Mouse (Mus musculus) intestine, postnatal 0 days (tissue): Measurements from ENCODE around the gene Mllt6. TPM values are rescaled to one million over a fixed set of nuclear protein-coding genes. Genes with fewer than 3 reads are reported as not detected.
A peak's percentile ranks its signal among the peaks of the same experiment; 100 is the strongest.
"Not testable (repeated sequence)": the region's sequence is repeated elsewhere in the genome, so short reads cannot be mapped to it uniquely, and the experiment has no call there.

ENCODE experiments used
- ATAC-seq: fragments of 200-750 bp; cut with Nextera tagmentation; 2 replicates; pipeline ENCODE4 v1.8.0; 2017; ENCODE audit warnings: mild to moderate bottlenecking, moderate TSS enrichment, moderate library complexity
- H3K27ac ChIP-seq: fragments of 300-500 bp; sonication (generic); 2 replicates; pipeline ENCODE4 v1.5.1; 2014; ENCODE audit warnings: mild to moderate bottlenecking, low read depth, low read length, moderate library complexity
- H3K27me3 ChIP-seq: fragments of 300-500 bp; sonication (generic); replicated peaks from 2 replicates; pipeline ENCODE4 v1.6.1; 2014; ENCODE audit warnings: low read length, mixed read lengths; ENCODE audit not compliant: control insufficient read depth, insufficient read depth
- H3K36me3 ChIP-seq: fragments of 300-500 bp; sonication (generic); 2 replicates; pipeline ENCODE4 v1.6.1; 2014; ENCODE audit warnings: mild to moderate bottlenecking, moderate library complexity; ENCODE audit not compliant: control insufficient read depth, insufficient read depth
- H3K4me1 ChIP-seq: fragments of 300-500 bp; sonication (generic); replicated peaks from 2 replicates; pipeline ENCODE4 v1.6.1; 2014; ENCODE audit warnings: antibody characterized with exemption, low read length, mixed read lengths; ENCODE audit not compliant: control insufficient read depth, insufficient read depth
- H3K4me2 ChIP-seq: fragments of 300-500 bp; sonication (generic); replicated peaks from 2 replicates; pipeline ENCODE4 v1.6.1; 2014; ENCODE audit warnings: low read depth, mild to moderate bottlenecking, moderate library complexity
- H3K4me3 ChIP-seq: fragments of 300-500 bp; sonication (generic); 2 replicates; pipeline ENCODE4 v1.5.1; 2014; ENCODE audit warnings: low read depth, low read length
- H3K9ac ChIP-seq: fragments of 300-500 bp; sonication (generic); 2 replicates; pipeline ENCODE4 v1.6.1; 2014; ENCODE audit warnings: mild to moderate bottlenecking, low read depth, low read length
- H3K9me3 ChIP-seq: fragments of 300-500 bp; sonication (generic); 2 replicates; pipeline ENCODE4 v1.6.1; 2016; ENCODE audit warnings: mixed run types; ENCODE audit not compliant: control insufficient read depth
- CTCF ChIP-seq: sonication (generic); IDR thresholded peaks from 2 replicates; pipeline ENCODE4 v1.5.1; 2016; ENCODE audit warnings: low read depth, mild to moderate bottlenecking, control low read depth, antibody characterized with exemption, moderate library complexity
- WGBS: fragments of 180-500 bp; shearing (Covaris S2); extraction: QIAGEN DNeasy Blood & Tissue Kit; methylation state at CpG from one replicate; pipeline ENCODE4 v1.1.7; 2014; 5-methylcytosine and 5-hydroxymethylcytosine counted together
- polyA plus RNA-seq: library from polyadenylated mRNA; unstranded; fragments of >200 nt; fragmentation: Nextera tagmentation; extraction: Ambion mirVana; gene quantifications from 2 replicates; pipeline ENCODE4 v1.2.1, GENCODE M21; 2015

Gene Mllt6
- polyA plus RNA-seq, 1 experiment from 2014 or later, result 1.4 TPM

GRCm38 (mm10) chr11:97654210-97654609 lies 9.0 kb upstream of the Mllt6 start:
- no peaks in the 10 kb centered on the region for H3K27me3 ChIP-seq
- no peak for TF ChIP-seq CTCF

GRCm38 (mm10) chr11:97656269-97656971 lies 6.8 kb upstream of the Mllt6 start:
- Histone ChIP-seq H3K9ac (no peak overlapping the region), H3K27ac (no peak overlapping the region), H3K4me1 (peaks cover 4% of the 10 kb centered on the region), H3K27me3 (no peaks in the 10 kb centered on the region), H3K9me3 (no peaks in the 10 kb centered on the region), H3K4me3 (no peak overlapping the region), H3K4me2 (no peak overlapping the region), H3K36me3 (no peaks in the 10 kb centered on the region)
- TF ChIP-seq CTCF, result 0 out of 2 replicates have a peak, but pooled peaks have one; percentile 9
- ATAC-seq, result no peak
- 76% methylated on average over 14 of the region's 14 CpGs for WGBS

More at GRCm38 (mm10) chr11:97654210-97654609, 9.0 kb upstream of the Mllt6 start:
- Histone ChIP-seq H3K27ac (no peak overlapping the region), H3K4me2 (no peak overlapping the region), H3K4me3 (no peak overlapping the region), H3K36me3 (no peaks in the 10 kb centered on the region), H3K9me3 (no peaks in the 10 kb centered on the region), H3K4me1 (no peaks in the 10 kb centered on the region), H3K9ac (no peak overlapping the region)
- no peak for ATAC-seq
- WGBS, result 87% methylated on average over 2 of the region's 2 CpGs

- H3K36me3 ChIP-seq, result no peaks in the 10 kb centered on the region
- no peaks in the 10 kb centered on the region for H3K27me3 ChIP-seq
- H3K27ac ChIP-seq, result no peak overlapping the region
- ATAC-seq, result no peak
- 43% methylated on average over 6 of the region's 6 CpGs for WGBS
- H3K9ac ChIP-seq, result no peak overlapping the region
- H3K9me3 ChIP-seq, result no peaks in the 10 kb centered on the region
- peaks cover 4% of the 10 kb centered on the region for H3K4me1 ChIP-seq
- H3K4me3 ChIP-seq, result no peak overlapping the region
- no peak for TF ChIP-seq CTCF
- H3K4me2 ChIP-seq, result no peak overlapping the region
Observed at GRCm38 (mm10) chr11:97657184-97657945, 5.8 kb upstream of the Mllt6 start.

GRCm38 (mm10) chr11:97657967-97658366 lies 5.2 kb upstream of the Mllt6 start:
- not testable (repeated sequence) for H3K36me3 ChIP-seq, H3K9ac ChIP-seq, ATAC-seq, H3K4me1 ChIP-seq, H3K9me3 ChIP-seq, H3K27me3 ChIP-seq, H3K4me3 ChIP-seq, H3K27ac ChIP-seq
- 90% methylated on average over 6 of the region's 6 CpGs for WGBS
- H3K4me2 ChIP-seq, result 0 out of 2 replicates have a peak overlapping the region, but pooled peaks have one; percentile 96

GRCm38 (mm10) chr11:97658751-97659266 lies 4.4 kb upstream of the Mllt6 start:
- Histone ChIP-seq H3K27me3 (no peaks in the 10 kb centered on the region), H3K9ac (peak overlapping the region; percentile 87; the same call in 1 of the 2 replicates), H3K4me1 (peaks cover 4% of the 10 kb centered on the region), H3K9me3 (no peaks in the 10 kb centered on the region), H3K4me3 (peak overlapping the region; percentile 63; the same call in 1 of the 2 replicates), H3K27ac (peak overlapping the region; percentile 97), H3K36me3 (no peaks in the 10 kb centered on the region), H3K4me2 (peak overlapping the region; percentile 96)
- peak; percentile 14 for ATAC-seq
- 35% methylated on average over 11 of the region's 11 CpGs for WGBS
- no peak for TF ChIP-seq CTCF

GRCm38 (mm10) chr11:97659267-97659989 lies 3.8 kb upstream of the Mllt6 start:
- 6% methylated on average over 13 of the region's 13 CpGs for WGBS
- Histone ChIP-seq H3K4me2 (peak overlapping the region; percentile 96), H3K36me3 (no peaks in the 10 kb centered on the region), H3K9ac (peak overlapping the region; percentile 87), H3K27me3 (no peaks in the 10 kb centered on the region), H3K4me1 (peaks cover 4% of the 10 kb centered on the region), H3K9me3 (no peaks in the 10 kb centered on the region), H3K4me3 (peak overlapping the region; percentile 63), H3K27ac (peak overlapping the region; percentile 97)
- TF ChIP-seq CTCF, result no peak
- ATAC-seq, result no peak
